Mouse (Mus musculus): ENCODE data around the gene Usp21. TPM values are rescaled to one million over a fixed set of nuclear protein-coding genes. Genes with fewer than 3 reads are reported as not detected.

Usp21 gene
- polyA plus RNA-seq, 1 experiment from 2014 or later: 92.3 TPM

GRCm38 (mm10) chr1:171293351-171293750, 5.6 kb upstream of the Usp21 start:
- Histone ChIP-seq H3K9me3 (ENCODE audit: control insufficient read depth, low read length) (no peaks in the 10 kb centered on the region), H3K4me3 (ENCODE audit: low read length) (peak overlapping the region; percentile 78; the same call in 1 of the 2 replicates), H3K4me1 (ENCODE audit: control insufficient read depth, insufficient read depth, low read depth, low read length) (peaks cover 10% of the 10 kb centered on the region), H3K4me2 (ENCODE audit: low read length) (peak overlapping the region; percentile 77), H3K27ac (ENCODE audit: low read depth, low read length) (no peak overlapping the region), H3K36me3 (ENCODE audit: control insufficient read depth, insufficient read depth, low read length) (peaks cover 11% of the 10 kb centered on the region), H3K27me3 (replicated peaks; ENCODE audit: control insufficient read depth, insufficient read depth, low read length) (peaks cover 4% of the 10 kb centered on the region), H3K9ac (ENCODE audit: low read depth, low read length) (no peak overlapping the region)
- ATAC-seq: no peak
- 86% methylated on average over 3 of the region's 3 CpGs for WGBS

- Histone ChIP-seq H3K4me2 (ENCODE audit: low read length) (peak overlapping the region; percentile 48), H3K36me3 (ENCODE audit: control insufficient read depth, insufficient read depth, low read length) (peaks cover 21% of the 10 kb centered on the region), H3K27me3 (replicated peaks; ENCODE audit: control insufficient read depth, insufficient read depth, low read length) (no peaks in the 10 kb centered on the region), H3K4me1 (ENCODE audit: control insufficient read depth, insufficient read depth, low read depth, low read length) (peaks cover 19% of the 10 kb centered on the region), H3K9ac (ENCODE audit: low read depth, low read length) (peak overlapping the region; percentile 99; the same call in 1 of the 2 replicates), H3K9me3 (ENCODE audit: control insufficient read depth, low read length) (no peaks in the 10 kb centered on the region), H3K27ac (ENCODE audit: low read depth, low read length) (peak overlapping the region; percentile 97), H3K4me3 (ENCODE audit: low read length) (peak overlapping the region; percentile 94; the same call in 1 of the 2 replicates)
- WGBS: 68% methylated on average over 4 of the region's 4 CpGs
- ATAC-seq: no peak
Observed at GRCm38 (mm10) chr1:171288328-171288727, 537 bp upstream of the Usp21 start.

GRCm38 (mm10) chr1:171286517-171286916, 1.3 kb downstream of the Usp21 start:
- Histone ChIP-seq H3K4me2 (ENCODE audit: low read length) (peak overlapping the region; percentile 65), H3K36me3 (ENCODE audit: control insufficient read depth, insufficient read depth, low read length) (peaks cover 23% of the 10 kb centered on the region), H3K4me3 (ENCODE audit: low read length) (peak overlapping the region; percentile 94), H3K9me3 (ENCODE audit: control insufficient read depth, low read length) (no peaks in the 10 kb centered on the region), H3K4me1 (ENCODE audit: control insufficient read depth, insufficient read depth, low read depth, low read length) (peaks cover 23% of the 10 kb centered on the region), H3K27me3 (replicated peaks; ENCODE audit: control insufficient read depth, insufficient read depth, low read length) (no peaks in the 10 kb centered on the region), H3K27ac (ENCODE audit: low read depth, low read length) (no peak overlapping the region), H3K9ac (ENCODE audit: low read depth, low read length) (peak overlapping the region; percentile 99)
- no peak for ATAC-seq
- WGBS: 88% methylated on average over 19 of the region's 19 CpGs

GRCm38 (mm10) chr1:171285096-171285892, 2.5 kb downstream of the Usp21 start:
- H3K4me1 ChIP-seq (ENCODE audit: control insufficient read depth, insufficient read depth, low read depth, low read length): peaks cover 28% of the 10 kb centered on the region
- H3K9ac ChIP-seq (ENCODE audit: low read depth, low read length): no peak overlapping the region
- no peak overlapping the region for H3K4me2 ChIP-seq (ENCODE audit: low read length)
- 83% methylated on average over 20 of the region's 20 CpGs for WGBS
- H3K27ac ChIP-seq (ENCODE audit: low read depth, low read length): no peak overlapping the region
- no peaks in the 10 kb centered on the region for H3K9me3 ChIP-seq (ENCODE audit: control insufficient read depth, low read length)
- H3K36me3 ChIP-seq (ENCODE audit: control insufficient read depth, insufficient read depth, low read length): peaks cover 23% of the 10 kb centered on the region
- H3K27me3 ChIP-seq (replicated peaks; ENCODE audit: control insufficient read depth, insufficient read depth, low read length): no peaks in the 10 kb centered on the region
- H3K4me3 ChIP-seq (ENCODE audit: low read length): no peak overlapping the region
- ATAC-seq: no peak

- no peak for ATAC-seq
- Histone ChIP-seq H3K9me3 (ENCODE audit: control insufficient read depth, low read length) (no peaks in the 10 kb centered on the region), H3K9ac (ENCODE audit: low read depth, low read length) (no peak overlapping the region), H3K4me2 (ENCODE audit: low read length) (no peak overlapping the region), H3K4me1 (ENCODE audit: control insufficient read depth, insufficient read depth, low read depth, low read length) (peaks cover 36% of the 10 kb centered on the region), H3K27me3 (replicated peaks; ENCODE audit: control insufficient read depth, insufficient read depth, low read length) (no peaks in the 10 kb centered on the region), H3K27ac (ENCODE audit: low read depth, low read length) (no peak overlapping the region), H3K4me3 (ENCODE audit: low read length) (no peak overlapping the region), H3K36me3 (ENCODE audit: control insufficient read depth, insufficient read depth, low read length) (peaks cover 20% of the 10 kb centered on the region)
- 89% methylated on average over 15 of the region's 15 CpGs for WGBS
Observed at GRCm38 (mm10) chr1:171284491-171284890, 3.3 kb downstream of the Usp21 start.

GRCm38 (mm10) chr1:171283188-171284160, 4.3 kb downstream of the Usp21 start:
- H3K9ac ChIP-seq (ENCODE audit: low read depth, low read length): no peak overlapping the region
- 92% methylated on average over 18 of the region's 18 CpGs for WGBS
- no peak overlapping the region for H3K27ac ChIP-seq (ENCODE audit: low read depth, low read length)
- H3K36me3 ChIP-seq (ENCODE audit: control insufficient read depth, insufficient read depth, low read length): peaks cover 15% of the 10 kb centered on the region
- no peak overlapping the region for H3K4me3 ChIP-seq (ENCODE audit: low read length)
- H3K27me3 ChIP-seq (replicated peaks; ENCODE audit: control insufficient read depth, insufficient read depth, low read length): no peaks in the 10 kb centered on the region
- no peak for ATAC-seq
- H3K9me3 ChIP-seq (ENCODE audit: control insufficient read depth, low read length): no peaks in the 10 kb centered on the region
- no peak overlapping the region for H3K4me2 ChIP-seq (ENCODE audit: low read length)
- H3K4me1 ChIP-seq (ENCODE audit: control insufficient read depth, insufficient read depth, low read depth, low read length): peaks cover 36% of the 10 kb centered on the region

- Histone ChIP-seq H3K9me3 (ENCODE audit: control insufficient read depth, low read length) (no peaks in the 10 kb centered on the region), H3K27ac (ENCODE audit: low read depth, low read length) (no peak overlapping the region), H3K36me3 (ENCODE audit: control insufficient read depth, insufficient read depth, low read length) (peaks cover 21% of the 10 kb centered on the region), H3K9ac (ENCODE audit: low read depth, low read length) (no peak overlapping the region), H3K4me2 (ENCODE audit: low read length) (peak overlapping the region; percentile 82), H3K27me3 (replicated peaks; ENCODE audit: control insufficient read depth, insufficient read depth, low read length) (no peaks in the 10 kb centered on the region), H3K4me1 (ENCODE audit: control insufficient read depth, insufficient read depth, low read depth, low read length) (peaks cover 31% of the 10 kb centered on the region), H3K4me3 (ENCODE audit: low read length) (no peak overlapping the region)
- 82% methylated on average over 18 of the region's 18 CpGs for WGBS
- ATAC-seq: no peak
Observed at GRCm38 (mm10) chr1:171282086-171282805, 5.5 kb downstream of the Usp21 start.

GRCm38 (mm10) chr1:171281528-171281923, 6.3 kb downstream of the Usp21 start:
- Histone ChIP-seq H3K9ac (ENCODE audit: low read depth, low read length) (peak overlapping the region; percentile 61), H3K4me1 (ENCODE audit: control insufficient read depth, insufficient read depth, low read depth, low read length) (peaks cover 27% of the 10 kb centered on the region), H3K36me3 (ENCODE audit: control insufficient read depth, insufficient read depth, low read length) (peaks cover 25% of the 10 kb centered on the region), H3K9me3 (ENCODE audit: control insufficient read depth, low read length) (no peaks in the 10 kb centered on the region), H3K27me3 (replicated peaks; ENCODE audit: control insufficient read depth, insufficient read depth, low read length) (no peaks in the 10 kb centered on the region), H3K4me3 (ENCODE audit: low read length) (peak overlapping the region; percentile 74), H3K27ac (ENCODE audit: low read depth, low read length) (peak overlapping the region; percentile 81), H3K4me2 (ENCODE audit: low read length) (peak overlapping the region; percentile 82)
- 0% methylated on average over 10 of the region's 10 CpGs for WGBS
- ATAC-seq: peak; percentile 35

Measured in hindbrain, embryonic 16.5 days (tissue).